Mouse (Mus musculus) MEL (cell line): ENCODE measurements around the gene Mylk. TPM values are rescaled to one million over a fixed set of nuclear protein-coding genes. Genes with fewer than 3 reads are reported as not detected.

Source experiments
- DNase-seq: peaks from one replicate; pipeline ENCODE4 v3.0.0; 2011; ENCODE audit warnings: low read depth, low spot score
- H3K27ac ChIP-seq: 2 replicates; pipeline ENCODE4 v1.5.1; 2012; ENCODE audit warnings: low read depth, mild to moderate bottlenecking, control low read depth, low read length, moderate library complexity; ENCODE audit not compliant: control insufficient read depth
- H3K27me3 ChIP-seq, 2 experiments: fragments of 150-350 bp in 1 of 2; sonication (generic) in 1 of 2; 2 replicates each; pipeline ENCODE4 v1.6.1; 2012; ENCODE audit warnings: low read length in 2 of 2, mild to moderate bottlenecking in 2 of 2, improper control_type of control experiment in 1 of 2, moderate library complexity in 1 of 2; ENCODE audit not compliant: insufficient read depth in 2 of 2, control insufficient read depth in 1 of 2
- H3K36me3 ChIP-seq, 2 experiments: 2 replicates each; pipeline ENCODE4 v1.6.1; 2012 to 2014; ENCODE audit warnings: low read length in 2 of 2, improper control_type of control experiment in 1 of 2, inconsistent platforms in 1 of 2, mild to moderate bottlenecking in 1 of 2; ENCODE audit not compliant: insufficient read depth in 2 of 2, control insufficient read depth in 1 of 2
- H3K4me1 ChIP-seq, 2 experiments: fragments of 150-350 bp in 1 of 2; sonication (generic) in 1 of 2; 2 replicates each; pipeline ENCODE4 v1.6.1; 2012; ENCODE audit warnings: low read length in 2 of 2, improper control_type of control experiment in 1 of 2, mild to moderate bottlenecking in 1 of 2; ENCODE audit not compliant: insufficient read depth in 2 of 2, control insufficient read depth in 1 of 2
- H3K4me3 ChIP-seq, 2 experiments: fragments of 150-350 bp in 1 of 2; sonication (generic) in 1 of 2; 2 replicates each; pipeline ENCODE4 v1.5.1; 2012; ENCODE audit warnings: low read depth in 2 of 2, low read length in 2 of 2, mild to moderate bottlenecking in 2 of 2, moderate library complexity in 2 of 2, control low read depth in 1 of 2, improper control_type of control experiment in 1 of 2; ENCODE audit not compliant: control insufficient read depth in 1 of 2, insufficient read depth in 1 of 2
- H3K79me2 ChIP-seq: 2 replicates; pipeline ENCODE4 v1.6.1; 2012; ENCODE audit warnings: mild to moderate bottlenecking, low read length, moderate library complexity; ENCODE audit not compliant: control insufficient read depth, poor library complexity, insufficient read depth
- H3K9ac ChIP-seq: 2 replicates; pipeline ENCODE4 v1.6.1; 2012; ENCODE audit warnings: low read depth, mild to moderate bottlenecking, control low read depth, low read length, moderate library complexity; ENCODE audit not compliant: control insufficient read depth, poor library complexity, severe bottlenecking
- H3K9me3 ChIP-seq: fragments of 150-350 bp; sonication (generic); replicated peaks from 2 replicates; pipeline ENCODE4 v1.6.1; 2012; ENCODE audit warnings: mild to moderate bottlenecking, low read length, improper control_type of control experiment, moderate library complexity; ENCODE audit not compliant: insufficient read depth
- CHD1 ChIP-seq: IDR thresholded peaks from 2 replicates; pipeline ENCODE4 v1.6.1; 2012; ENCODE audit warnings: low read depth, mild to moderate bottlenecking, inconsistent platforms, low read length, improper control_type of control experiment
- CTCF ChIP-seq, 3 experiments: IDR thresholded peaks in 2 of 3; conservative IDR thresholded peaks in 1 of 3; 2 replicates each; pipeline ENCODE4 v1.5.1; 2011 to 2012; ENCODE audit warnings: low read length in 3 of 3, low read depth in 2 of 3, mild to moderate bottlenecking in 2 of 3, improper control_type of control experiment in 1 of 3, inconsistent platforms in 1 of 3, mixed read lengths in 1 of 3, moderate library complexity in 1 of 3; ENCODE audit not compliant: control insufficient read depth in 1 of 3, insufficient read depth in 1 of 3, poor library complexity in 1 of 3, severe bottlenecking in 1 of 3
- E2F4 ChIP-seq: IDR thresholded peaks from 2 replicates; pipeline ENCODE4 v1.6.1; 2011; ENCODE audit warnings: low read depth, low read length, improper control_type of control experiment, borderline replicate concordance
- ETS1 ChIP-seq: IDR thresholded peaks from 2 replicates; pipeline ENCODE4 v1.6.1; 2012; ENCODE audit warnings: low read depth, mild to moderate bottlenecking, inconsistent platforms, low read length, improper control_type of control experiment, moderate library complexity
- GABPA ChIP-seq: IDR thresholded peaks from 2 replicates; pipeline ENCODE4 v1.6.1; 2012; ENCODE audit warnings: low read depth, mild to moderate bottlenecking, inconsistent platforms, low read length, improper control_type of control experiment, moderate library complexity
- HCFC1 ChIP-seq: IDR thresholded peaks from 2 replicates; pipeline ENCODE4 v1.6.1; 2012; ENCODE audit warnings: low read depth, mild to moderate bottlenecking, inconsistent platforms, low read length, improper control_type of control experiment, moderate library complexity
- JUND ChIP-seq: IDR thresholded peaks from 2 replicates; pipeline ENCODE4 v1.6.1; 2011; ENCODE audit warnings: low read depth, mild to moderate bottlenecking, improper control_type of control experiment, low read length
- KAT2A ChIP-seq: conservative IDR thresholded peaks from 2 replicates; pipeline ENCODE4 v1.6.1; 2012; ENCODE audit warnings: low read depth, low read length, improper control_type of control experiment, inconsistent platforms
- MEF2A ChIP-seq: IDR thresholded peaks from 2 replicates; pipeline ENCODE4 v1.6.1; 2014; ENCODE audit warnings: low read depth, mild to moderate bottlenecking, inconsistent platforms, low read length, improper control_type of control experiment; ENCODE audit not compliant: poor library complexity, insufficient replicate concordance, severe bottlenecking; ENCODE audit errors: extremely low read depth
- MYB ChIP-seq: IDR thresholded peaks from 2 replicates; pipeline ENCODE4 v1.6.1; 2011; ENCODE audit warnings: mild to moderate bottlenecking, low read depth, low read length, improper control_type of control experiment
- NELFE ChIP-seq: IDR thresholded peaks from 2 replicates; pipeline ENCODE4 v1.6.1; 2011; ENCODE audit warnings: low read depth, low read length, improper control_type of control experiment
- NRF1 ChIP-seq: IDR thresholded peaks from 2 replicates; pipeline ENCODE4 v1.6.1; 2014; ENCODE audit warnings: low read depth, mild to moderate bottlenecking, inconsistent platforms, low read length, improper control_type of control experiment, moderate library complexity; ENCODE audit not compliant: poor library complexity, insufficient read depth, severe bottlenecking
- POLR2A ChIP-seq, 2 experiments: IDR thresholded peaks; 2 replicates each; pipeline ENCODE4 v1.6.1; 2011 to 2012; ENCODE audit warnings: low read length in 2 of 2, mild to moderate bottlenecking in 2 of 2, control low read depth in 1 of 2, improper control_type of control experiment in 1 of 2, low read depth in 1 of 2, moderate library complexity in 1 of 2; ENCODE audit not compliant: control insufficient read depth in 1 of 2, insufficient read depth in 1 of 2, poor library complexity in 1 of 2
- POLR2AphosphoS2 ChIP-seq: IDR thresholded peaks from 2 replicates; pipeline ENCODE4 v1.6.1; 2011; ENCODE audit warnings: low read length, improper control_type of control experiment
- RCOR1 ChIP-seq: IDR thresholded peaks from 2 replicates; pipeline ENCODE4 v1.6.1; 2012; ENCODE audit warnings: low read depth, mild to moderate bottlenecking, inconsistent platforms, low read length, improper control_type of control experiment
- SIN3A ChIP-seq: IDR thresholded peaks from 2 replicates; pipeline ENCODE4 v1.6.1; 2012; ENCODE audit warnings: low read length, improper control_type of control experiment, inconsistent platforms
- SMC3 ChIP-seq: IDR thresholded peaks from 2 replicates; pipeline ENCODE4 v1.6.1; 2011; ENCODE audit warnings: low read depth, low read length, improper control_type of control experiment
- TAL1 ChIP-seq: IDR thresholded peaks from 2 replicates; pipeline ENCODE4 v1.6.1; 2012; ENCODE audit warnings: mild to moderate bottlenecking, inconsistent platforms, low read length, moderate library complexity, mixed read lengths
- TCF12 ChIP-seq: IDR thresholded peaks from 2 replicates; pipeline ENCODE4 v1.6.1; 2014; ENCODE audit warnings: low read depth, mild to moderate bottlenecking, inconsistent platforms, low read length, improper control_type of control experiment, moderate library complexity
- UBTF ChIP-seq: IDR thresholded peaks from 2 replicates; pipeline ENCODE4 v1.6.1; 2012; ENCODE audit warnings: low read depth, mild to moderate bottlenecking, inconsistent platforms, low read length, improper control_type of control experiment, moderate library complexity, borderline replicate concordance; ENCODE audit not compliant: insufficient read depth
- USF2 ChIP-seq, 2 experiments: IDR thresholded peaks; 2 replicates each; pipeline ENCODE4 v1.6.1; 2011 to 2012; ENCODE audit warnings: improper control_type of control experiment in 2 of 2, low read length in 2 of 2, borderline replicate concordance in 1 of 2, inconsistent platforms in 1 of 2, low read depth in 1 of 2, mild to moderate bottlenecking in 1 of 2; ENCODE audit not compliant: insufficient read depth in 1 of 2
- ZC3H11A ChIP-seq: IDR thresholded peaks from 2 replicates; pipeline ENCODE4 v1.6.1; 2012; ENCODE audit warnings: low read depth, mild to moderate bottlenecking, inconsistent platforms, low read length, improper control_type of control experiment
- ZKSCAN1 ChIP-seq: IDR thresholded peaks from 2 replicates; pipeline ENCODE4 v1.6.1; 2012; ENCODE audit warnings: low read depth, mild to moderate bottlenecking, inconsistent platforms, low read length, improper control_type of control experiment, moderate library complexity
- ZMIZ1 ChIP-seq: IDR thresholded peaks from 2 replicates; pipeline ENCODE4 v1.6.1; 2012; ENCODE audit warnings: low read depth, mild to moderate bottlenecking, inconsistent platforms, low read length, improper control_type of control experiment, moderate library complexity
- ZNF384 ChIP-seq: IDR thresholded peaks from 2 replicates; pipeline ENCODE4 v1.6.1; 2012; ENCODE audit warnings: low read depth, mild to moderate bottlenecking, inconsistent platforms, low read length, improper control_type of control experiment
- polyA plus RNA-seq, 2 experiments: library from polyadenylated mRNA; stranded (reverse) in 1 of 2; unstranded in 1 of 2; fragments of >175 nt in 1 of 2; fragments of >200 nt in 1 of 2; gene quantifications; 2 replicates each; pipeline versions ENCODE4 v1.2.1 to v1.2.4; 2012; ENCODE audit warnings: low replicate concordance in 2 of 2, low read depth in 1 of 2; ENCODE audit not compliant: insufficient read length in 2 of 2, insufficient read depth in 1 of 2, missing spikeins in 1 of 2
- total RNA-seq: library from RNA; depleted of rRNA; stranded (reverse); fragments of 300-350 nt; gene quantifications from 2 replicates; pipeline ENCODE4 v1.2.3, GENCODE M21; 2012

Mylk gene
- total and polyA plus RNA-seq, 3 experiments = not detected

DNA sequence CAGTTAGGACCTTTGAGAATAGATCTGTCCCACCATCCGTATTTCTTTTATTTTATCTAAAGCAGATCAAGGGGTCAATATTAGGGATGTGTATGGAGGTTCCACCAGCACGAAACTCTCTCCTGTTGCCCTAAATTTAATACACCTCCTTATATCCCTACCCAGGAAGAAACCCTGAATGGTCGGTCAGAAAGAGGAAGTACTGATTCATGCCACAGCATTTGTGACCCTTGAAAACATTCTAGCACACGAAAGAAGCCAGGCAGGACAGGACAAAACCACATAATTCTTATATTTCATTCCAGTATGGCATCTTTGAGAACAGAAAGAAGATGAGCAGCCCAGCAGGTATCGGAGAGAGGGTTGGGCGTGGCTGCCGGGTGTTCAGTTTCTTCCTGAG, 71.5 kb downstream of the Mylk start:
- Histone ChIP-seq H3K27me3 (no peaks in the 10 kb centered on the region), H3K9ac (no peak overlapping the region)
- DNase-seq = no peak
- TF ChIP-seq MEF2A = no peak
- no peak for TF ChIP-seq ZKSCAN1
- no peak for TF ChIP-seq POLR2AphosphoS2
- no peak for TF ChIP-seq HCFC1
- no peak for TF ChIP-seq NELFE
- TF ChIP-seq SMC3 = no peak
- no peak for TF ChIP-seq ETS1
- TF ChIP-seq CTCF (IDR thresholded peaks at IDR 0.05 in 2 of 3, conservative IDR thresholded peaks at IDR 0.05 in 1 of 3; ENCODE audit: control insufficient read depth in 1 of 3, insufficient read depth in 1 of 3, low read depth in 2 of 3, low read length in 3 of 3, poor library complexity in 1 of 3, severe bottlenecking in 1 of 3) = no peak
- no peak for TF ChIP-seq UBTF
- TF ChIP-seq ZC3H11A = no peak
- no peak for TF ChIP-seq ZNF384
- TF ChIP-seq RCOR1 = no peak
- no peak for TF ChIP-seq NRF1
- no peak for TF ChIP-seq KAT2A
- TF ChIP-seq TAL1 = no peak
- TF ChIP-seq TCF12 = no peak
- TF ChIP-seq POLR2A (IDR thresholded peaks at IDR 0.05; ENCODE audit: control insufficient read depth in 1 of 2, insufficient read depth in 1 of 2, low read depth in 1 of 2, low read length in 2 of 2, poor library complexity in 1 of 2) = no peak
- no peak for TF ChIP-seq ZMIZ1
- no peak for TF ChIP-seq SIN3A
- TF ChIP-seq, all 39 proteins: peak for 0
- H3K27ac ChIP-seq = no peak overlapping the region
- no peaks in the 10 kb centered on the region for H3K36me3 ChIP-seq
- no peaks in the 10 kb centered on the region for H3K9me3 ChIP-seq
- H3K4me1 ChIP-seq = no peaks in the 10 kb centered on the region
- no peak overlapping the region for H3K4me3 ChIP-seq
- no peaks in the 10 kb centered on the region for H3K79me2 ChIP-seq

- Histone ChIP-seq H3K36me3 (no peaks in the 10 kb centered on the region), H3K79me2 (no peaks in the 10 kb centered on the region), H3K27me3 (no peaks in the 10 kb centered on the region), H3K4me1 (no peaks in the 10 kb centered on the region), H3K9ac (no peak overlapping the region), H3K9me3 (no peaks in the 10 kb centered on the region), H3K4me3 (no peak overlapping the region), H3K27ac (no peak overlapping the region)
- TF ChIP-seq E2F4 (no peak), JUND (no peak), KAT2A (no peak), ETS1 (no peak), GABPA (no peak), ZNF384 (no peak), CTCF (IDR thresholded peaks at IDR 0.05 in 2 of 3, conservative IDR thresholded peaks at IDR 0.05 in 1 of 3; ENCODE audit: control insufficient read depth in 1 of 3, insufficient read depth in 1 of 3, low read depth in 2 of 3, low read length in 3 of 3, poor library complexity in 1 of 3, severe bottlenecking in 1 of 3) (no peak), USF2 (IDR thresholded peaks at IDR 0.05; ENCODE audit: borderline replicate concordance in 1 of 2, insufficient read depth in 1 of 2, low read depth in 1 of 2, low read length in 2 of 2) (no peak), MYB (no peak), SIN3A (no peak), ZC3H11A (no peak), TCF12 (no peak), CHD1 (no peak), POLR2A (IDR thresholded peaks at IDR 0.05; ENCODE audit: control insufficient read depth in 1 of 2, insufficient read depth in 1 of 2, low read depth in 1 of 2, low read length in 2 of 2, poor library complexity in 1 of 2) (no peak), SMC3 (no peak), RCOR1 (no peak)
- no peak for DNase-seq
These were observed 80.2 kb downstream of the Mylk start for GRCm38 (mm10) chr16:34825111-34825744.
